In genomic region chr5:101658188-101658983, GRCm38 (mm10) we compare ENCODE assay signal across 12 mouse cellular contexts. TPM values are rescaled to one million over a fixed set of nuclear protein-coding genes. Genes with fewer than 3 reads are reported as not detected.
DNase-seq lines count a peak whose midpoint lies in the region; ATAC-seq lines count a peak whose summit lies in the region.
"Had no signal": no experiment of that assay in that cellular context is flagged by ENCODE, and none has a peak within 500 bp of the region (broad histone marks: within the 10 kb centered on the region; RNA-seq: fewer than 3 reads in every experiment).

No protein-coding gene starts in this region.

- no peak overlapping the region for H3K9ac ChIP-seq in heart, embryonic 13.5 days
- no peak overlapping the region; the same call in 1 of the 2 replicates for H3K9ac ChIP-seq in neural tube, embryonic 11.5 days (ENCODE audit: low read length)
- H3K9ac ChIP-seq: heart, embryonic 12.5 days; lung, embryonic 15.5 days had no signal

- no peaks in the 10 kb centered on the region for H3K9me3 ChIP-seq in heart, embryonic 13.5 days
- H3K9me3 ChIP-seq in hindbrain, embryonic 10.5 days = 0 out of 2 replicates have a peak, but pooled peaks cover under 1% of the 10 kb centered on the region
- H3K9me3 ChIP-seq in neural tube, embryonic 11.5 days (ENCODE audit: control insufficient read depth, low read length) = no peaks in the 10 kb centered on the region
- H3K9me3 ChIP-seq: heart, embryonic 12.5 days; lung, embryonic 15.5 days had no signal

- H3K27ac ChIP-seq in heart, embryonic 13.5 days (replicated peaks) = no peak overlapping the region
- H3K27ac ChIP-seq in hindbrain, embryonic 10.5 days = peak overlapping the region; percentile 82
- H3K27ac ChIP-seq in neural tube, embryonic 11.5 days (ENCODE audit: low read depth, low read length) = no peak overlapping the region
- H3K27ac ChIP-seq: kidney, postnatal 0 days; lung, embryonic 15.5 days had no signal

- peaks cover 11% of the 10 kb centered on the region for H3K4me1 ChIP-seq in heart, embryonic 13.5 days
- H3K4me1 ChIP-seq in hindbrain, embryonic 10.5 days (replicated peaks) = peaks cover 29% of the 10 kb centered on the region
- peaks cover 5% of the 10 kb centered on the region; the same call in 1 of the 2 replicates for H3K4me1 ChIP-seq in neural tube, embryonic 11.5 days (ENCODE audit: control insufficient read depth, insufficient read depth, low read length)

- ATAC-seq in heart, embryonic 13.5 days (ENCODE audit: extremely low read depth, insufficient number of reproducible peaks, low FRiP score, low TSS enrichment) = no peak
- ATAC-seq in neural tube, embryonic 11.5 days (ENCODE audit: insufficient read depth, low FRiP score, low TSS enrichment) = no peak

- no peak for DNase-seq in heart, adult 11 months
- peak; percentile 58 for DNase-seq in ES-CJ7 (ENCODE audit: low read depth, low spot score)
- peak; percentile 49 for DNase-seq in hindbrain, embryonic 10.5 days (ENCODE audit: low spot score)
- DNase-seq in neural tube, embryonic 11.5 days (ENCODE audit: low spot score) = no peak
- no peak for DNase-seq in T-cell, adult 2 months (ENCODE audit: low spot score)
- no peak for DNase-seq in lung, postnatal 4 days
- no peak for DNase-seq in lung, postnatal 25 days (ENCODE audit: low spot score)

- peaks cover 97% of the 10 kb centered on the region for H3K27me3 ChIP-seq in heart, embryonic 13.5 days (replicated peaks)
- H3K27me3 ChIP-seq in hindbrain, embryonic 10.5 days (ENCODE audit: insufficient read depth, poor library complexity, severe bottlenecking) = peaks cover 100% of the 10 kb centered on the region
- H3K27me3 ChIP-seq in neural tube, embryonic 11.5 days (ENCODE audit: control insufficient read depth, insufficient read depth, low read length) = peaks cover 92% of the 10 kb centered on the region

- WGBS in heart, embryonic 13.5 days = 3% methylated on average over 21 of the region's 21 CpGs
- 2% methylated on average over 21 of the region's 21 CpGs for whole genome bisulfite sequencing in hindbrain, embryonic 10.5 days
- WGBS in neural tube, embryonic 11.5 days = 2% methylated on average over 21 of the region's 21 CpGs

- 0 out of 2 replicates have a peak overlapping the region, but pooled peaks have one; percentile 6 for H3K4me3 ChIP-seq in heart, embryonic 13.5 days
- H3K4me3 ChIP-seq in hindbrain, embryonic 10.5 days = peak overlapping the region; percentile 66
- peak overlapping the region; percentile 28 for H3K4me3 ChIP-seq in neural tube, embryonic 11.5 days (ENCODE audit: low read depth, low read length)
- H3K4me3 ChIP-seq: heart, embryonic 12.5 days; myocyte had no signal

- H3K36me3 ChIP-seq in heart, embryonic 13.5 days = no peaks in the 10 kb centered on the region
- peaks cover 7% of the 10 kb centered on the region; the same call in 1 of the 2 replicates for H3K36me3 ChIP-seq in hindbrain, embryonic 10.5 days
- no peaks in the 10 kb centered on the region for H3K36me3 ChIP-seq in neural tube, embryonic 11.5 days (ENCODE audit: control insufficient read depth, insufficient read depth, low read length)
- H3K36me3 ChIP-seq: heart, embryonic 12.5 days; lung, embryonic 15.5 days had no signal

- H3K4me2 ChIP-seq in heart, embryonic 13.5 days = no peak overlapping the region
- peak overlapping the region; percentile 42; the same call in 1 of the 2 replicates for H3K4me2 ChIP-seq in neural tube, embryonic 11.5 days (ENCODE audit: low read depth)

RNA-seq across cellular contexts. Expression of gene Nkx6-1, which starts 6.4 kb away (rescaled TPM):
- polyA plus RNA-seq in heart, embryonic 13.5 days (2015; fragmentation: Nextera tagmentation; extraction: Ambion mirVana) = 0.08 and 0.19 TPM in 2 replicates
- 8.1 and 9.8 TPM in 2 replicates for polyA plus RNA-seq in hindbrain, embryonic 10.5 days (2016; fragmentation: Nextera tagmentation; extraction: Ambion mirVana)
- polyA plus RNA-seq in neural tube, embryonic 11.5 days (2014; fragmentation: Nextera tagmentation; extraction: Ambion mirVana) = 7.4 and 7.5 TPM in 2 replicates
- polyA plus RNA-seq: myocyte had no signal

Comparison
In these comparisons a context has a peak if more than half of its experiments do, and no peak if none do; other contexts are left out.
1. H3K4me3 ChIP-seq: peak in every context shown above with its lines; median percentile 66 in hindbrain, embryonic 10.5 days; 28 in neural tube, embryonic 11.5 days; 6 in heart, embryonic 13.5 days.
2. DNase-seq: peak in ES-CJ7 (single experiment) and hindbrain, embryonic 10.5 days (single experiment); none in heart, adult 11 months (single experiment), neural tube, embryonic 11.5 days (single experiment), T-cell, adult 2 months (single experiment), lung, postnatal 4 days (0 of 2) and lung, postnatal 25 days (single experiment).